Mouse (Mus musculus): ENCODE results near the gene Kdm1b. TPM values are rescaled to one million over a fixed set of nuclear protein-coding genes. Genes with fewer than 3 reads are reported as not detected.

The Kdm1b gene
- polyA plus RNA-seq, 1 experiment from 2014 or later: 20.4 TPM

Other genes starting within 250 kb of the Kdm1b start
- 21.6 and 23.1 TPM in 2 replicates for gene Kif13a, start 113.6 kb upstream of the Kdm1b start, polyA plus RNA-seq (2014; fragmentation: Nextera tagmentation; extraction: Ambion mirVana)
- gene Nhlrc1, start 28.6 kb upstream of the Kdm1b start, polyA plus RNA-seq (2014; fragmentation: Nextera tagmentation; extraction: Ambion mirVana): 5.3 and 6.9 TPM in 2 replicates
- 31.7 and 34.2 TPM in 2 replicates for gene Tpmt, start 1.2 kb downstream of the Kdm1b start, polyA plus RNA-seq (2014; fragmentation: Nextera tagmentation; extraction: Ambion mirVana)
- gene Dek, start 62.7 kb downstream of the Kdm1b start, polyA plus RNA-seq (2014; fragmentation: Nextera tagmentation; extraction: Ambion mirVana): 434 and 453 TPM in 2 replicates
- gene Rnf144b, start 79.2 kb downstream of the Kdm1b start, polyA plus RNA-seq (2014; fragmentation: Nextera tagmentation; extraction: Ambion mirVana): 0.73 and 0.80 TPM in 2 replicates